Mouse (Mus musculus): Measurements from ENCODE around the gene Itprid1. TPM values are rescaled to one million over a fixed set of nuclear protein-coding genes. Genes with fewer than 3 reads are reported as not detected.

Gene Itprid1
- polyA plus RNA-seq, 1 experiment: 0.30 TPM

GRCm38 (mm10) chr6:56008711-56009110 is 172.0 kb downstream of the Itprid1 start:
- no peak overlapping the region for H3K4me3 ChIP-seq (ENCODE audit: control insufficient read depth, insufficient read depth, low read length)
- H3K36me3 ChIP-seq (ENCODE audit: control insufficient read depth, insufficient read depth, low read length): no peaks in the 10 kb centered on the region
- H3K4me1 ChIP-seq (replicated peaks; ENCODE audit: control insufficient read depth, insufficient read depth, low read length): no peaks in the 10 kb centered on the region
- WGBS: 83% methylated on average over 4 of the region's 4 CpGs
- no peaks in the 10 kb centered on the region for H3K27me3 ChIP-seq (ENCODE audit: control insufficient read depth, insufficient read depth, low read length)
- TF ChIP-seq CTCF (IDR thresholded peaks at IDR 0.05; ENCODE audit: borderline replicate concordance, control insufficient read depth, extremely low read depth, insufficient read depth, low read length, poor library complexity) (no peak), POLR2A (IDR thresholded peaks at IDR 0.05; ENCODE audit: control insufficient read depth, extremely low read depth, insufficient read depth, low read length, poor library complexity) (no peak)
- DNase-seq: no peak
- no peak overlapping the region for H3K27ac ChIP-seq (ENCODE audit: control insufficient read depth, insufficient read depth, low read length)

- 88% methylated on average over 5 of the region's 5 CpGs for WGBS
- DNase-seq: no peak
- H3K4me1 ChIP-seq (replicated peaks; ENCODE audit: control insufficient read depth, insufficient read depth, low read length): no peaks in the 10 kb centered on the region
- no peak overlapping the region for H3K27ac ChIP-seq (ENCODE audit: control insufficient read depth, insufficient read depth, low read length)
- no peak overlapping the region for H3K4me3 ChIP-seq (ENCODE audit: control insufficient read depth, insufficient read depth, low read length)
- H3K27me3 ChIP-seq (ENCODE audit: control insufficient read depth, insufficient read depth, low read length): no peaks in the 10 kb centered on the region
- H3K36me3 ChIP-seq (ENCODE audit: control insufficient read depth, insufficient read depth, low read length): no peaks in the 10 kb centered on the region
- no peak for TF ChIP-seq CTCF (IDR thresholded peaks at IDR 0.05; ENCODE audit: borderline replicate concordance, control insufficient read depth, extremely low read depth, insufficient read depth, low read length, poor library complexity)
- no peak for TF ChIP-seq POLR2A (IDR thresholded peaks at IDR 0.05; ENCODE audit: control insufficient read depth, extremely low read depth, insufficient read depth, low read length, poor library complexity)
These were observed 175.7 kb downstream of the Itprid1 start for GRCm38 (mm10) chr6:56012384-56012783.

DNA sequence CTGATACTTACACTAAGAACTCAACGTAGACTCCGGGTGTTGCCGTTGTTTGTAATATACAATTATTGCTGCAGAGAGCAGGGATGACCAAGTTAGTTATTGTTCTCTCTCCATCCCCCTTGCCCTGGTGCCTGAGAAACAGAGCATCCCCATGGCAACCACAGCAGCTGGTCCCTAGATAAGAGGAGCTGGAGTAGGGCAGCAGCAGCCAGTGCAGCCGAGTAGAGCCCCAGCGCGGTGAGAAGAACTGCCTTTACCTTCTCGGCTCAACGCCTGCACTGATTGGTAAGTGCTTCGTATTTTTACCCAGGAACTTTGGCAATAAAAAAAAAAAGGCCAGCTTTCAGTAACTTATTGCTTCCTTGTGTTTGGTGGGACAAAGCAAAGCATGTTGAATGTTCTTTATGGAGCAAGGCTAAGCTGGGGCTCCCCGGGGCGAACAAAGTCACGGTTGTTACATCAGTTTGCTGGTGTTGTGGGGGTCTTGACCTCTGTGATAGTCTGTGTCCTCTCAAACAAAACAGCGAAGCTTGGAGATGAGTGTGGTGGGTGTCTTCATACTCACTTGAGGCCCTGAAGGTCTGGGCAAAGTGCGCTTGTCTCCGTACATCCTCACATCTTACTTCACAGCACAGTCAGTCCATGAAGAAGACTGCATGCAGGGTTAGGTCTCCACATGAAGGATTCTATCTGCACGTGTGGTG is 180.7 kb downstream of the Itprid1 start, which contains the start of gene Ppp1r17:
TSS of gene Ppp1r17 (plus strand) at position 207 of the 704 bp plus-strand sequence.
- TF ChIP-seq CTCF (IDR thresholded peaks at IDR 0.05; ENCODE audit: borderline replicate concordance, control insufficient read depth, extremely low read depth, insufficient read depth, low read length, poor library complexity) (no peak), POLR2A (IDR thresholded peaks at IDR 0.05; ENCODE audit: control insufficient read depth, extremely low read depth, insufficient read depth, low read length, poor library complexity) (no peak)
- H3K36me3 ChIP-seq (ENCODE audit: control insufficient read depth, insufficient read depth, low read length): no peaks in the 10 kb centered on the region
- 90% methylated on average over 16 of the region's 16 CpGs for WGBS
- no peaks in the 10 kb centered on the region for H3K27me3 ChIP-seq (ENCODE audit: control insufficient read depth, insufficient read depth, low read length)
- no peak within 1 kb of the TSS for H3K27ac ChIP-seq (ENCODE audit: control insufficient read depth, insufficient read depth, low read length)
- DNase-seq: no peak
- H3K4me1 ChIP-seq (replicated peaks; ENCODE audit: control insufficient read depth, insufficient read depth, low read length): no peaks in the 10 kb centered on the region
- no peak within 1 kb of the TSS for H3K4me3 ChIP-seq (ENCODE audit: control insufficient read depth, insufficient read depth, low read length)

- WGBS: 63% methylated on average over 2 of the region's 2 CpGs
- Histone ChIP-seq H3K27me3 (ENCODE audit: control insufficient read depth, insufficient read depth, low read length) (no peaks in the 10 kb centered on the region), H3K36me3 (ENCODE audit: control insufficient read depth, insufficient read depth, low read length) (no peaks in the 10 kb centered on the region), H3K4me1 (replicated peaks; ENCODE audit: control insufficient read depth, insufficient read depth, low read length) (no peaks in the 10 kb centered on the region), H3K27ac (ENCODE audit: control insufficient read depth, insufficient read depth, low read length) (no peak overlapping the region), H3K4me3 (ENCODE audit: control insufficient read depth, insufficient read depth, low read length) (no peak overlapping the region)
- TF ChIP-seq POLR2A (IDR thresholded peaks at IDR 0.05; ENCODE audit: control insufficient read depth, extremely low read depth, insufficient read depth, low read length, poor library complexity) (no peak), CTCF (IDR thresholded peaks at IDR 0.05; ENCODE audit: borderline replicate concordance, control insufficient read depth, extremely low read depth, insufficient read depth, low read length, poor library complexity) (no peak)
- no peak for DNase-seq
These were observed 182.9 kb downstream of the Itprid1 start for GRCm38 (mm10) chr6:56019632-56020031.

DNA sequence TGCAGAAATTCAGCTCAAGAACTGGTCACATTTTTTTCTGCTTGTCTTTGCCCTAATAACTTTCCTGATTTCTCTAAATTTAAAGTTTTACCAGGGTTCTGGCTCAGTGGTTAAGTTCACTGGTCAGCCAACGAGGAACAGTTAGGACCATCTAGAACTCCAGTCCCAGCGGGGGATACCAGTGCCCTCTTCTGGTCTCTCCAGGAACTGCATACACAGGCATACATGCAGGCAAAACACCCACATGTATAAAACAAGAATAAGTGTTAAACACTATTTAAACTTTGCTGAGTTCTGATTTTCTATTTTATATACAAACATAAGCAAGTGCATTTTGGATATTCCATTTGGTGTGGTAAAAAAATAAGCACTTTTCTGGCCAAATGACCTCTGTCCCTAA is 188.8 kb downstream of the Itprid1 start:
- Histone ChIP-seq H3K27ac (ENCODE audit: control insufficient read depth, insufficient read depth, low read length) (no peak overlapping the region), H3K4me1 (replicated peaks; ENCODE audit: control insufficient read depth, insufficient read depth, low read length) (no peaks in the 10 kb centered on the region), H3K4me3 (ENCODE audit: control insufficient read depth, insufficient read depth, low read length) (no peak overlapping the region), H3K36me3 (ENCODE audit: control insufficient read depth, insufficient read depth, low read length) (no peaks in the 10 kb centered on the region), H3K27me3 (ENCODE audit: control insufficient read depth, insufficient read depth, low read length) (no peaks in the 10 kb centered on the region)
- WGBS: 68% methylated on average over 2 of the region's 2 CpGs
- DNase-seq: no peak
- TF ChIP-seq POLR2A (IDR thresholded peaks at IDR 0.05; ENCODE audit: control insufficient read depth, extremely low read depth, insufficient read depth, low read length, poor library complexity): no peak
- no peak for TF ChIP-seq CTCF (IDR thresholded peaks at IDR 0.05; ENCODE audit: borderline replicate concordance, control insufficient read depth, extremely low read depth, insufficient read depth, low read length, poor library complexity)

DNA sequence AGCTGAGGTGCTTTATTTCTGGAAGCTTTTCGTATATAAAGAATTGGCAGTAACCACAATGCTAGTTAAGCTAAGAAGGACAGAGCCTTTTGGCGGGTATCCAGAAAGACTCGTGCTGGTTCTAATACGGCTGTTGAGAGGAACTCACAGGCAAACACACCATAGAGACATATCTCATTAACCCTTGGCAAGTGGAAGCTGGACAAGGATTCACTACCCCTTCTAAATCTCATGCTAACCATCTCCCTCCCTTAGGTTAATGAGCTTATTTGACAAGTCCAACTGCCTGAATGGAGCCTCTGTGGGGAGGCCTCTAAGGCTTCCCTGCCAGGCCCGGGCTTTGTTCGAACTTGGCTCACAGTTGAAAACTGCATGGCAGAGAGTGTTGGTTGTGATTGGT is 190.6 kb downstream of the Itprid1 start:
- Histone ChIP-seq H3K27ac (ENCODE audit: control insufficient read depth, insufficient read depth, low read length) (no peak overlapping the region), H3K4me1 (replicated peaks; ENCODE audit: control insufficient read depth, insufficient read depth, low read length) (no peaks in the 10 kb centered on the region), H3K4me3 (ENCODE audit: control insufficient read depth, insufficient read depth, low read length) (no peak overlapping the region), H3K27me3 (ENCODE audit: control insufficient read depth, insufficient read depth, low read length) (no peaks in the 10 kb centered on the region), H3K36me3 (ENCODE audit: control insufficient read depth, insufficient read depth, low read length) (no peaks in the 10 kb centered on the region)
- WGBS: 77% methylated on average over 6 of the region's 6 CpGs
- DNase-seq: no peak
- no peak for TF ChIP-seq POLR2A (IDR thresholded peaks at IDR 0.05; ENCODE audit: control insufficient read depth, extremely low read depth, insufficient read depth, low read length, poor library complexity)
- no peak for TF ChIP-seq CTCF (IDR thresholded peaks at IDR 0.05; ENCODE audit: borderline replicate concordance, control insufficient read depth, extremely low read depth, insufficient read depth, low read length, poor library complexity)
